Mouse (Mus musculus) midbrain, embryonic 10.5 days (tissue): ENCODE measurements at regions not wholly inside any gene's neighbourhood (a gene's known extent, or its start where the extent isn't known, plus 50 kb on each side); places are given as distances from the start of the nearest gene placed in this dataset.

Source experiments
- DNase-seq: peaks from one replicate; pipeline ENCODE4 v3.0.0-alpha.2; 2017; ENCODE audit warnings: low spot score
- H3K27ac ChIP-seq: fragments of 300-500 bp; sonication (generic); replicated peaks from 2 replicates; pipeline ENCODE4 v1.5.1; 2016; ENCODE audit warnings: mild to moderate bottlenecking
- H3K27me3 ChIP-seq: fragments of 300-500 bp; sonication (generic); 2 replicates; pipeline ENCODE4 v1.6.1; 2016; ENCODE audit warnings: low read depth, mild to moderate bottlenecking; ENCODE audit not compliant: poor library complexity, severe bottlenecking
- H3K36me3 ChIP-seq: fragments of 300-500 bp; sonication (generic); 2 replicates; pipeline ENCODE4 v1.6.1; 2016; ENCODE audit warnings: mild to moderate bottlenecking, moderate library complexity
- H3K4me1 ChIP-seq: fragments of 300-500 bp; sonication (generic); 2 replicates; pipeline ENCODE4 v1.6.1; 2016
- H3K4me3 ChIP-seq: fragments of 300-500 bp; sonication (generic); 2 replicates; pipeline ENCODE4 v1.5.1; 2016; ENCODE audit warnings: mild to moderate bottlenecking, moderate library complexity
- H3K9me3 ChIP-seq: fragments of 300-500 bp; sonication (generic); replicated peaks from 2 replicates; pipeline ENCODE4 v1.6.1; 2016; ENCODE audit warnings: mild to moderate bottlenecking
- WGBS: fragments of 180-500 bp; shearing (Covaris S2); methylation state at CpG from one replicate; pipeline ENCODE4 v1.1.7; 2016; 5-methylcytosine and 5-hydroxymethylcytosine counted together

GRCm38 (mm10) chr2:128450045-128450444, 141.0 kb upstream of the Spdye4c start:
- Histone ChIP-seq H3K4me1 (no peaks in the 10 kb centered on the region), H3K36me3 (no peaks in the 10 kb centered on the region), H3K9me3 (no peaks in the 10 kb centered on the region), H3K4me3 (no peak overlapping the region), H3K27ac (no peak overlapping the region), H3K27me3 (no peaks in the 10 kb centered on the region)
- WGBS = 89% methylated on average over 4 of the region's 4 CpGs
- no peak for DNase-seq

- H3K36me3 ChIP-seq = no peaks in the 10 kb centered on the region
- DNase-seq = no peak
- WGBS = 80% methylated on average over 5 of the region's 5 CpGs
- H3K27me3 ChIP-seq = no peaks in the 10 kb centered on the region
- H3K4me1 ChIP-seq = no peaks in the 10 kb centered on the region
- no peak overlapping the region for H3K27ac ChIP-seq
- H3K9me3 ChIP-seq = no peaks in the 10 kb centered on the region
- H3K4me3 ChIP-seq = no peak overlapping the region
Observed at GRCm38 (mm10) chr2:128451554-128452239, 139.3 kb upstream of the Spdye4c start.

- Histone ChIP-seq H3K27ac (no peak overlapping the region), H3K9me3 (no peaks in the 10 kb centered on the region), H3K27me3 (no peaks in the 10 kb centered on the region), H3K36me3 (no peaks in the 10 kb centered on the region), H3K4me3 (no peak overlapping the region), H3K4me1 (no peaks in the 10 kb centered on the region)
- no peak for DNase-seq
- WGBS = 85% methylated on average over 1 of the region's 1 CpGs
Observed at GRCm38 (mm10) chr2:128452582-128452981, 138.4 kb upstream of the Spdye4c start.

GRCm38 (mm10) chr2:128454509-128454908, 136.5 kb upstream of the Spdye4c start:
- Histone ChIP-seq H3K9me3 (no peaks in the 10 kb centered on the region), H3K4me1 (no peaks in the 10 kb centered on the region)
- 92% methylated on average over 13 of the region's 13 CpGs for WGBS

GRCm38 (mm10) chr2:128457591-128458209, 133.3 kb upstream of the Spdye4c start:
- H3K36me3 ChIP-seq = no peaks in the 10 kb centered on the region
- DNase-seq = no peak
- WGBS = 84% methylated on average over 6 of the region's 6 CpGs

More at GRCm38 (mm10) chr2:128454509-128454908, 136.5 kb upstream of the Spdye4c start:
- no peaks in the 10 kb centered on the region for H3K36me3 ChIP-seq
- no peaks in the 10 kb centered on the region for H3K27me3 ChIP-seq
- H3K27ac ChIP-seq = no peak overlapping the region
- no peak overlapping the region for H3K4me3 ChIP-seq
- DNase-seq = no peak

GRCm38 (mm10) chr2:128465214-128465984, 125.6 kb upstream of the Spdye4c start:
- Histone ChIP-seq H3K36me3 (no peaks in the 10 kb centered on the region), H3K4me1 (peaks cover 20% of the 10 kb centered on the region), H3K4me3 (no peak overlapping the region), H3K27me3 (no peaks in the 10 kb centered on the region), H3K9me3 (no peaks in the 10 kb centered on the region), H3K27ac (no peak overlapping the region)
- DNase-seq = no peak
- WGBS = 89% methylated on average over 6 of the region's 6 CpGs

More at GRCm38 (mm10) chr2:128457591-128458209, 133.3 kb upstream of the Spdye4c start:
- Histone ChIP-seq H3K9me3 (no peaks in the 10 kb centered on the region), H3K4me3 (no peak overlapping the region), H3K27me3 (no peaks in the 10 kb centered on the region), H3K4me1 (no peaks in the 10 kb centered on the region), H3K27ac (no peak overlapping the region)

- H3K4me1 ChIP-seq = peaks cover 33% of the 10 kb centered on the region
- H3K4me3 ChIP-seq = no peak overlapping the region
- H3K27ac ChIP-seq = no peak overlapping the region
- WGBS = 92% methylated on average over 8 of the region's 8 CpGs
- H3K36me3 ChIP-seq = no peaks in the 10 kb centered on the region
- no peak for DNase-seq
- H3K27me3 ChIP-seq = no peaks in the 10 kb centered on the region
- H3K9me3 ChIP-seq = no peaks in the 10 kb centered on the region
Observed at GRCm38 (mm10) chr2:128467490-128468245, 123.3 kb upstream of the Spdye4c start.

- WGBS = 74% methylated on average over 2 of the region's 2 CpGs
- no peak overlapping the region for H3K4me3 ChIP-seq
- DNase-seq = no peak
- no peak overlapping the region for H3K27ac ChIP-seq
- no peaks in the 10 kb centered on the region for H3K36me3 ChIP-seq
- peaks cover 37% of the 10 kb centered on the region for H3K4me1 ChIP-seq
- H3K27me3 ChIP-seq = no peaks in the 10 kb centered on the region
- no peaks in the 10 kb centered on the region for H3K9me3 ChIP-seq
Observed at GRCm38 (mm10) chr2:128468323-128468722, 122.7 kb upstream of the Spdye4c start.

- H3K36me3 ChIP-seq = no peaks in the 10 kb centered on the region
- H3K27ac ChIP-seq = peak overlapping the region; percentile 23
- H3K4me3 ChIP-seq = no peak overlapping the region
- H3K9me3 ChIP-seq = no peaks in the 10 kb centered on the region
- WGBS = 70% methylated on average over 5 of the region's 5 CpGs
- no peak for DNase-seq
- H3K27me3 ChIP-seq = no peaks in the 10 kb centered on the region
- H3K4me1 ChIP-seq = peaks cover 41% of the 10 kb centered on the region
Observed at GRCm38 (mm10) chr2:128470351-128470750, 120.7 kb upstream of the Spdye4c start.

- Histone ChIP-seq H3K27ac (no peak overlapping the region), H3K4me1 (peaks cover 32% of the 10 kb centered on the region), H3K36me3 (no peaks in the 10 kb centered on the region), H3K27me3 (no peaks in the 10 kb centered on the region), H3K4me3 (no peak overlapping the region), H3K9me3 (no peaks in the 10 kb centered on the region)
- 83% methylated on average over 13 of the region's 13 CpGs for WGBS
- DNase-seq = no peak
Observed at GRCm38 (mm10) chr2:128473241-128473954, 117.6 kb upstream of the Spdye4c start.

GRCm38 (mm10) chr2:128473997-128474396, 117.0 kb upstream of the Spdye4c start:
- no peak for DNase-seq
- H3K36me3 ChIP-seq = no peaks in the 10 kb centered on the region
- 93% methylated on average over 7 of the region's 7 CpGs for WGBS
- peaks cover 27% of the 10 kb centered on the region for H3K4me1 ChIP-seq
- no peaks in the 10 kb centered on the region for H3K27me3 ChIP-seq
- H3K27ac ChIP-seq = no peak overlapping the region
- H3K4me3 ChIP-seq = no peak overlapping the region
- H3K9me3 ChIP-seq = no peaks in the 10 kb centered on the region

GRCm38 (mm10) chr2:128477242-128477641, 113.8 kb upstream of the Spdye4c start:
- H3K27me3 ChIP-seq = no peaks in the 10 kb centered on the region
- H3K4me3 ChIP-seq = no peak overlapping the region
- no peak for DNase-seq
- no peak overlapping the region for H3K27ac ChIP-seq
- H3K4me1 ChIP-seq = peaks cover 12% of the 10 kb centered on the region
- no peaks in the 10 kb centered on the region for H3K9me3 ChIP-seq
- WGBS = 81% methylated on average over 2 of the region's 2 CpGs
- no peaks in the 10 kb centered on the region for H3K36me3 ChIP-seq
